Mouse (Mus musculus): ENCODE data around the gene Kif16b.

DNA sequence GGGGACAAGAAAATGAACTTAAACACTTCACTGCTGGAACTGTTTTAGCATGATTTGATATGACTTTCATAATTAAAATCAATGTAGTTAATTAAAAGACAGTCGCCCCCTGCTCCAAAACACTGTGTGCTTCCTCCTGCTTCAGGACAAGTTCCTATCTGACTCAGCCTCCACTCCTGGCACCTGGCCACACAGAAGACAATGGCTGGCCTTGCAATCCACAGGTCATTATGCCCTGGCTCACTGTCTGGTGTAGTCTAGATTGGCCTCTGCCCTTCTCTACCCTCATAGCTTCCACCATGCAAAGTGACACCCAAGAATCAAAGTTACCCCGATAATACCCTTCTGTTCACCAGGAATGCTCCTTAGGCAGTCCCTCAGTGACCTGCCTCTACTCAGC, 26.8 kb downstream of the Kif16b start:
- TF ChIP-seq EP300 (IDR thresholded peaks at IDR 0.05; ENCODE audit: insufficient read depth, low read depth, low read length) (no peak), POLR2A (IDR thresholded peaks at IDR 0.05; ENCODE audit: insufficient read depth, low read depth, low read length) (no peak)

Measured in heart, adult 2 months (tissue).